In the genomic region with DNA sequence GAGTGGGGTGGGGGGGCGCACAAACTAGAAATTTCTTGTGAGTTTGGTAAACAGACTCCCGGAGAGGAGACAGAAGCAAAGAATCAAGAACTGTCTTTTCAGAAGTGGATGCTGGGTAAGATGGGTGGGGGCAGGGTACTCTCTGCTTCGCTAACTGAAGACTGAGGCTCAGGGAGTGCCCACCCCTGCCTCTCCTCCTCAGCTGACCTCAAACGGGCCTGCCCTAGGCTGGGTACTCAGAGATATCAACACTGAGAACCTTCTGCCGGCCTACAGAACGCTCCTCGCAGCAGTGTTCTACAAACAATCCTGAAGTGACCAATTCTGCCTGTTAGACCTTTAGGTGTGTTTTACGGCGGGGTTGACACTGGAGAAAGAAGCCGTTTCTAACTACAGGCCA, we compare ENCODE assay signal across 18 mouse cellular contexts. TPM values are rescaled to one million over a fixed set of nuclear protein-coding genes. Genes with fewer than 3 reads are reported as not detected.
DNase-seq lines count a peak whose midpoint lies in the region; ATAC-seq and TF ChIP-seq lines count a peak whose summit lies in the region.
"Had no signal": no experiment of that assay in that cellular context is flagged by ENCODE, and none has a peak within 500 bp of the region (broad histone marks: within the 10 kb centered on the region; RNA-seq: fewer than 3 reads in every experiment).

No protein-coding gene starts in this region.

- no peak for DNase-seq in liver
- no peak for DNase-seq in hindbrain, postnatal 0 days (ENCODE audit: low spot score)
- no peak for DNase-seq in ovary, postnatal 14 days (ENCODE audit: low spot score)
- DNase-seq in left cerebral cortex, adult 18-20 months (ENCODE audit: low spot score in 2 of 2) = no peak
- DNase-seq: adrenal gland, postnatal 14 days; B cell, adult 2 months; cerebellum, postnatal 10 days; gastrocnemius, adult 2 months; heart, postnatal 36 days; kidney, adult 18-20 months; kidney, postnatal 36 days; thymus, postnatal 36 days had no signal

- H3K4me1 ChIP-seq in liver, embryonic 16.5 days (ENCODE audit: control insufficient read depth, low read depth, low read length) = no peaks in the 10 kb centered on the region
- H3K4me1 ChIP-seq in forebrain, embryonic 13.5 days = peaks cover 17% of the 10 kb centered on the region
- no peaks in the 10 kb centered on the region for H3K4me1 ChIP-seq in hindbrain, postnatal 0 days (ENCODE audit: insufficient read depth, low read length)
- peaks cover 7% of the 10 kb centered on the region; the same call in 1 of the 2 replicates for H3K4me1 ChIP-seq in neural tube, embryonic 14.5 days (ENCODE audit: control insufficient read depth, insufficient read depth, low read length)

- TF ChIP-seq CTCF in hindbrain, postnatal 0 days (IDR thresholded peaks at IDR 0.05; ENCODE audit: low read depth) = no peak

- WGBS in liver, embryonic 16.5 days (ENCODE audit: insufficient replicate concordance) = 42% methylated on average over 10 of the region's 10 CpGs
- whole genome bisulfite sequencing in forebrain, embryonic 13.5 days = 52% methylated on average over 10 of the region's 10 CpGs
- 61% methylated on average over 10 of the region's 10 CpGs for WGBS in hindbrain, postnatal 0 days
- 44% methylated on average over 10 of the region's 10 CpGs for WGBS in neural tube, embryonic 14.5 days

- H3K4me3 ChIP-seq in liver, embryonic 16.5 days (ENCODE audit: low read depth, low read length) = no peak overlapping the region
- peak overlapping the region; percentile 25 for H3K4me3 ChIP-seq in forebrain, embryonic 13.5 days
- no peak overlapping the region for H3K4me3 ChIP-seq in hindbrain, postnatal 0 days (ENCODE audit: low read length)
- 0 out of 2 replicates have a peak overlapping the region, but pooled peaks have one; percentile 6 for H3K4me3 ChIP-seq in neural tube, embryonic 14.5 days (ENCODE audit: low read depth, low read length)
- H3K4me3 ChIP-seq: gastrocnemius, adult 2 months had no signal

- 0 out of 2 replicates have a peak, but pooled peaks have one; percentile 19 for ATAC-seq in liver, embryonic 16.5 days (ENCODE audit: low read depth)
- no peak for ATAC-seq in forebrain, embryonic 13.5 days
- no peak for ATAC-seq in hindbrain, postnatal 0 days
- ATAC-seq in neural tube, embryonic 14.5 days (ENCODE audit: low read depth) = peak; percentile 63; the same call in 1 of the 2 replicates

- no peak overlapping the region for H3K9ac ChIP-seq in liver, embryonic 16.5 days (ENCODE audit: low read depth, low read length)
- H3K9ac ChIP-seq in forebrain, embryonic 13.5 days = no peak overlapping the region
- H3K9ac ChIP-seq in hindbrain, postnatal 0 days (replicated peaks; ENCODE audit: low read length) = no peak overlapping the region
- no peak overlapping the region for H3K9ac ChIP-seq in neural tube, embryonic 14.5 days (replicated peaks; ENCODE audit: low read depth, low read length)

- H3K27ac ChIP-seq in liver, embryonic 16.5 days (ENCODE audit: low read length) = no peak overlapping the region
- no peak overlapping the region for H3K27ac ChIP-seq in forebrain, embryonic 13.5 days
- H3K27ac ChIP-seq in hindbrain, postnatal 0 days = no peak overlapping the region
- H3K27ac ChIP-seq in neural tube, embryonic 14.5 days (ENCODE audit: low read depth, low read length) = peak overlapping the region; percentile 45; the same call in 1 of the 2 replicates
- H3K27ac ChIP-seq: gastrocnemius, adult 2 months had no signal

- peaks cover 5% of the 10 kb centered on the region for H3K27me3 ChIP-seq in liver, embryonic 16.5 days (ENCODE audit: control insufficient read depth, insufficient read depth, low read depth, low read length)
- H3K27me3 ChIP-seq in forebrain, embryonic 13.5 days = peaks cover 79% of the 10 kb centered on the region
- H3K27me3 ChIP-seq in hindbrain, postnatal 0 days (ENCODE audit: insufficient read depth, low read length) = peaks cover 15% of the 10 kb centered on the region; the same call in 1 of the 2 replicates
- H3K27me3 ChIP-seq in neural tube, embryonic 14.5 days (ENCODE audit: control insufficient read depth, insufficient read depth, low read length) = peaks cover 23% of the 10 kb centered on the region

- no peak overlapping the region for H3K4me2 ChIP-seq in liver, embryonic 16.5 days (ENCODE audit: low read depth, low read length)
- H3K4me2 ChIP-seq in forebrain, embryonic 13.5 days = peak overlapping the region; percentile 57
- H3K4me2 ChIP-seq in hindbrain, postnatal 0 days (ENCODE audit: low read depth, low read length) = peak overlapping the region; percentile 40
- peak overlapping the region; percentile 38 for H3K4me2 ChIP-seq in neural tube, embryonic 14.5 days (ENCODE audit: low read depth, low read length)

- no peaks in the 10 kb centered on the region for H3K9me3 ChIP-seq in liver, embryonic 16.5 days (replicated peaks; ENCODE audit: control insufficient read depth, low read length)
- no peaks in the 10 kb centered on the region for H3K9me3 ChIP-seq in forebrain, embryonic 13.5 days (replicated peaks)
- no peaks in the 10 kb centered on the region for H3K9me3 ChIP-seq in hindbrain, postnatal 0 days (ENCODE audit: low read length)
- no peaks in the 10 kb centered on the region for H3K9me3 ChIP-seq in neural tube, embryonic 14.5 days (ENCODE audit: control insufficient read depth, low read length)
- H3K9me3 ChIP-seq: G1E had no signal

- H3K36me3 ChIP-seq in liver, embryonic 16.5 days (ENCODE audit: control insufficient read depth, insufficient read depth) = no peaks in the 10 kb centered on the region
- H3K36me3 ChIP-seq in forebrain, embryonic 13.5 days (ENCODE audit: poor library complexity, severe bottlenecking) = no peaks in the 10 kb centered on the region
- H3K36me3 ChIP-seq in hindbrain, postnatal 0 days (ENCODE audit: insufficient read depth, low read length) = no peaks in the 10 kb centered on the region
- no peaks in the 10 kb centered on the region for H3K36me3 ChIP-seq in neural tube, embryonic 14.5 days (ENCODE audit: control insufficient read depth, insufficient read depth, low read length)
- H3K36me3 ChIP-seq: G1E had no signal

RNA-seq across cellular contexts. Expression of a gene that starts 50.6 kb away (rescaled TPM):
- polyA plus RNA-seq in liver, embryonic 16.5 days (2015; fragmentation: Nextera tagmentation; extraction: Ambion mirVana) = 0.05 and 0.07 TPM in 2 replicates
- 7.5 and 8.7 TPM in 2 replicates for polyA plus RNA-seq in forebrain, embryonic 13.5 days (2015; fragmentation: Nextera tagmentation; extraction: Ambion mirVana)
- total RNA-seq in hindbrain, postnatal 0 days (2014; rRNA removed) = 240 and 249 TPM in 2 replicates
- polyA plus RNA-seq in hindbrain, postnatal 0 days (2015; fragmentation: Nextera tagmentation; extraction: Ambion mirVana) = 199 and 227 TPM in 2 replicates
- polyA plus RNA-seq in neural tube, embryonic 14.5 days (2014; fragmentation: Nextera tagmentation; extraction: Ambion mirVana) = 49.3 and 62.2 TPM in 2 replicates
- 10 to 100 TPM; 67.3 to 77.0 TPM for total RNA-seq in left cerebral cortex, adult 18-20 months (2021)
- total RNA-seq: G1E; gastrocnemius, adult 2 months; heart, adult 8-10 months; heart, postnatal 36 days had no signal
- polyA plus RNA-seq: G1E; liver, embryonic 11.5 days had no signal

RNA-seq across cellular contexts. Expression of a gene that starts 52.4 kb away (rescaled TPM):
- polyA plus RNA-seq in liver, embryonic 16.5 days (2015; fragmentation: Nextera tagmentation; extraction: Ambion mirVana) = 92.9 and 95.8 TPM in 2 replicates
- 29.8 and 32.5 TPM in 2 replicates for polyA plus RNA-seq in forebrain, embryonic 13.5 days (2015; fragmentation: Nextera tagmentation; extraction: Ambion mirVana)
- total RNA-seq in hindbrain, postnatal 0 days (2014; rRNA removed) = 18.3 and 20.9 TPM in 2 replicates
- polyA plus RNA-seq in hindbrain, postnatal 0 days (2015; fragmentation: Nextera tagmentation; extraction: Ambion mirVana) = 49.9 and 51.7 TPM in 2 replicates
- 33.8 and 40.6 TPM in 2 replicates for polyA plus RNA-seq in neural tube, embryonic 14.5 days (2014; fragmentation: Nextera tagmentation; extraction: Ambion mirVana)
- 10 to 100 TPM; 21.0 to 23.7 TPM for total RNA-seq in left cerebral cortex, adult 18-20 months (2021)

Comparison
In these comparisons a context has a peak if more than half of its experiments do, and no peak if none do; other contexts are left out.
1. ATAC-seq: peak in liver, embryonic 16.5 days (single experiment) and neural tube, embryonic 14.5 days (single experiment); none in forebrain, embryonic 13.5 days (single experiment) and hindbrain, postnatal 0 days (single experiment).
2. H3K4me3 ChIP-seq: peak in forebrain, embryonic 13.5 days (single experiment) and neural tube, embryonic 14.5 days (single experiment); none in liver, embryonic 16.5 days (single experiment) and hindbrain, postnatal 0 days (single experiment).